Mouse (Mus musculus) liver, postnatal 0 days (tissue): ENCODE measurements at regions not wholly inside any gene's neighbourhood (a gene's known extent, or its start where the extent isn't known, plus 50 kb on each side); places are given as distances from the start of the nearest gene placed in this dataset.

Experiments
- ATAC-seq: fragments of 200-750 bp; cut with Nextera tagmentation; 2 replicates; pipeline ENCODE4 v1.8.0; 2017; ENCODE audit warnings: mild to moderate bottlenecking, moderate library complexity
- DNase-seq: peaks from one replicate; pipeline ENCODE4 v3.0.0-alpha.2; 2016
- H3K27ac ChIP-seq: fragments of 300-500 bp; sonication (generic); 2 replicates; pipeline ENCODE4 v1.5.1; 2014; ENCODE audit warnings: antibody characterized with exemption, moderate library complexity, mild to moderate bottlenecking, low read depth
- H3K27me3 ChIP-seq: fragments of 300-500 bp; sonication (generic); 2 replicates; pipeline ENCODE4 v1.6.1; 2014; ENCODE audit warnings: low read length, control low read depth, mixed read lengths; ENCODE audit not compliant: insufficient read depth
- H3K36me3 ChIP-seq: fragments of 300-500 bp; sonication (generic); replicated peaks from 2 replicates; pipeline ENCODE4 v1.6.1; 2014; ENCODE audit warnings: mild to moderate bottlenecking, control low read depth, low read length, moderate library complexity, mixed read lengths; ENCODE audit not compliant: insufficient read depth
- H3K4me1 ChIP-seq: fragments of 300-500 bp; sonication (generic); 2 replicates; pipeline ENCODE4 v1.6.1; 2014; ENCODE audit warnings: antibody characterized with exemption, mild to moderate bottlenecking, control low read depth; ENCODE audit not compliant: insufficient read depth
- H3K4me2 ChIP-seq: fragments of 300-500 bp; sonication (generic); 2 replicates; pipeline ENCODE4 v1.6.1; 2014; ENCODE audit warnings: low read depth, mild to moderate bottlenecking, low read length, moderate library complexity, mixed read lengths
- H3K4me3 ChIP-seq: fragments of 300-500 bp; sonication (generic); 2 replicates; pipeline ENCODE4 v1.5.1; 2014; ENCODE audit warnings: low read depth, low read length
- H3K9ac ChIP-seq: fragments of 300-500 bp; sonication (generic); replicated peaks from 2 replicates; pipeline ENCODE4 v1.6.1; 2014; ENCODE audit warnings: mild to moderate bottlenecking, moderate library complexity
- H3K9me3 ChIP-seq: fragments of 300-500 bp; sonication (generic); 2 replicates; pipeline ENCODE4 v1.6.1; 2016; ENCODE audit warnings: mild to moderate bottlenecking, control low read depth, low read length, mixed read lengths
- CTCF ChIP-seq: sonication (generic); IDR thresholded peaks from 2 replicates; pipeline ENCODE4 v1.5.1; 2016; ENCODE audit warnings: antibody characterized with exemption, low read depth
- EP300 ChIP-seq: IDR thresholded peaks from 2 replicates; pipeline ENCODE4 v1.6.1; 2016; ENCODE audit warnings: antibody characterized with exemption, low read depth, mild to moderate bottlenecking
- WGBS: fragments of 180-500 bp; shearing (Covaris S2); extraction: QIAGEN DNeasy Blood & Tissue Kit; methylation state at CpG from one replicate; pipeline ENCODE4 v1.1.7; 2014; ENCODE audit not compliant: insufficient replicate concordance; 5-methylcytosine and 5-hydroxymethylcytosine counted together

GRCm38 (mm10) chr19:14957154-14957553, 359.3 kb upstream of the Tle4 start:
- ATAC-seq (no peak), DNase-seq (no peak)
- H3K9me3 ChIP-seq = no peaks in the 10 kb centered on the region
- 70% methylated on average over 10 of the region's 10 CpGs for WGBS
- no peak overlapping the region for H3K27ac ChIP-seq
- H3K27me3 ChIP-seq = no peaks in the 10 kb centered on the region
- H3K4me3 ChIP-seq = no peak overlapping the region
- no peak overlapping the region for H3K4me2 ChIP-seq
- TF ChIP-seq EP300 (no peak), CTCF (no peak)
- no peaks in the 10 kb centered on the region for H3K36me3 ChIP-seq
- H3K4me1 ChIP-seq = no peaks in the 10 kb centered on the region
- no peak overlapping the region for H3K9ac ChIP-seq

GRCm38 (mm10) chr19:14956392-14956791, 358.5 kb upstream of the Tle4 start:
- no peaks in the 10 kb centered on the region for H3K9me3 ChIP-seq
- H3K4me1 ChIP-seq = no peaks in the 10 kb centered on the region
- 42% methylated on average over 3 of the region's 3 CpGs for WGBS
- no peaks in the 10 kb centered on the region for H3K36me3 ChIP-seq
- H3K27me3 ChIP-seq = no peaks in the 10 kb centered on the region
- TF ChIP-seq EP300 (no peak), CTCF (no peak)
- no peak overlapping the region for H3K4me2 ChIP-seq
- H3K9ac ChIP-seq = no peak overlapping the region
- ATAC-seq (no peak), DNase-seq (no peak)
- no peak overlapping the region for H3K27ac ChIP-seq
- H3K4me3 ChIP-seq = no peak overlapping the region

- no peaks in the 10 kb centered on the region for H3K4me1 ChIP-seq
- no peak overlapping the region for H3K27ac ChIP-seq
- no peaks in the 10 kb centered on the region for H3K9me3 ChIP-seq
- H3K36me3 ChIP-seq = no peaks in the 10 kb centered on the region
- H3K27me3 ChIP-seq = no peaks in the 10 kb centered on the region
- no peak for TF ChIP-seq EP300
- no peak for TF ChIP-seq CTCF
- H3K4me3 ChIP-seq = no peak overlapping the region
- 31% methylated on average over 3 of the region's 3 CpGs for WGBS
- no peak overlapping the region for H3K4me2 ChIP-seq
- DNase-seq (no peak), ATAC-seq (no peak)
- no peak overlapping the region for H3K9ac ChIP-seq
Observed at GRCm38 (mm10) chr19:14955969-14956368, 358.1 kb upstream of the Tle4 start.

GRCm38 (mm10) chr19:14940207-14940952, 342.5 kb upstream of the Tle4 start:
- Histone ChIP-seq H3K27ac (no peak overlapping the region), H3K4me3 (no peak overlapping the region), H3K27me3 (no peaks in the 10 kb centered on the region), H3K9me3 (no peaks in the 10 kb centered on the region), H3K4me2 (no peak overlapping the region), H3K4me1 (no peaks in the 10 kb centered on the region), H3K9ac (no peak overlapping the region), H3K36me3 (no peaks in the 10 kb centered on the region)
- 71% methylated on average over 9 of the region's 9 CpGs for WGBS
- ATAC-seq = no peak
- no peak for DNase-seq
- TF ChIP-seq CTCF = no peak
- TF ChIP-seq EP300 = no peak

- Histone ChIP-seq H3K4me2 (no peak overlapping the region), H3K9ac (no peak overlapping the region), H3K4me1 (no peaks in the 10 kb centered on the region), H3K36me3 (no peaks in the 10 kb centered on the region), H3K27ac (no peak overlapping the region), H3K27me3 (no peaks in the 10 kb centered on the region), H3K9me3 (no peaks in the 10 kb centered on the region), H3K4me3 (no peak overlapping the region)
- TF ChIP-seq CTCF (no peak), EP300 (no peak)
- ATAC-seq = no peak
- DNase-seq = no peak
- 60% methylated on average over 1 of the region's 1 CpGs for WGBS
Observed at GRCm38 (mm10) chr19:14922238-14922637, 324.4 kb upstream of the Tle4 start.

GRCm38 (mm10) chr19:14911056-14911850, 313.4 kb upstream of the Tle4 start:
- H3K27me3 ChIP-seq = no peaks in the 10 kb centered on the region
- ATAC-seq (no peak), DNase-seq (no peak)
- H3K4me2 ChIP-seq = no peak overlapping the region
- H3K36me3 ChIP-seq = no peaks in the 10 kb centered on the region
- 84% methylated on average over 11 of the region's 11 CpGs for WGBS
- H3K4me3 ChIP-seq = no peak overlapping the region
- no peaks in the 10 kb centered on the region for H3K9me3 ChIP-seq
- no peak overlapping the region for H3K9ac ChIP-seq
- no peaks in the 10 kb centered on the region for H3K4me1 ChIP-seq
- H3K27ac ChIP-seq = no peak overlapping the region
- TF ChIP-seq EP300 (no peak), CTCF (no peak)
